Mouse (Mus musculus) megakaryocyte-erythroid progenitor cell, adult 5-6 weeks (primary cell): Measurements from ENCODE around the gene Gm2663. TPM values are rescaled to one million over a fixed set of nuclear protein-coding genes. Genes with fewer than 3 reads are reported as not detected.
"Not testable (repeated sequence)": the region's sequence is repeated elsewhere in the genome, so short reads cannot be mapped to it uniquely, and the experiment has no call there.

Experiments
- ATAC-seq: replicated peaks from 2 replicates; pipeline ENCODE4 v1.8.0; 2016; ENCODE audit warnings: mild to moderate bottlenecking, inconsistent platforms; ENCODE audit not compliant: severe bottlenecking, poor library complexity, low FRiP score, low TSS enrichment
- total RNA-seq, 2 experiments: library from RNA; stranded (forward) in 1 of 2; stranded (reverse) in 1 of 2; fragments of 200-1000, 215-1000 nt in 1 of 2; fragments of >200 nt in 1 of 2; fragmentation: Nextera tagmentation in 1 of 2; gene quantifications; 2 replicates each; pipeline ENCODE4 v1.2.3; 2014 to 2017

Gene Gm2663
- total RNA-seq (2014; fragmentation: Nextera tagmentation) (not detected in 2 replicates), total RNA-seq (2017) (not detected in 2 replicates)

GRCm38 (mm10) chr6:40999379-40999778 is at the start of gene Gm2663:
Gm2663 (minus strand) TSS chr6:40999479.
- not testable (repeated sequence) for ATAC-seq

- no peak for ATAC-seq
These were observed 49.3 kb upstream of the Gm2663 start for GRCm38 (mm10) chr6:41048602-41049001.

- ATAC-seq, result no peak
These were observed 48.7 kb upstream of the Gm2663 start for GRCm38 (mm10) chr6:41047961-41048360.

- no peak for ATAC-seq
These were observed 47.9 kb upstream of the Gm2663 start for GRCm38 (mm10) chr6:41047202-41047601.

GRCm38 (mm10) chr6:41046553-41046952 is 47.3 kb upstream of the Gm2663 start:
- ATAC-seq, result peak; percentile 78; the same call in 1 of the 2 replicates

GRCm38 (mm10) chr6:41044753-41045152 is 45.5 kb upstream of the Gm2663 start:
- no peak for ATAC-seq

GRCm38 (mm10) chr6:41044314-41044713 is 45.0 kb upstream of the Gm2663 start:
- ATAC-seq, result no peak

- ATAC-seq, result no peak
These were observed 36.1 kb upstream of the Gm2663 start, which contains the start of gene 2210010C04Rik for GRCm38 (mm10) chr6:41035409-41035808. 2210010C04Rik (minus strand) TSS chr6:41035509.

- ATAC-seq, result no peak
These were observed 33.5 kb upstream of the Gm2663 start for GRCm38 (mm10) chr6:41032802-41033201.

GRCm38 (mm10) chr6:41032231-41032630 is 33.0 kb upstream of the Gm2663 start:
- ATAC-seq, result no peak

GRCm38 (mm10) chr6:41030821-41031220 is 31.5 kb upstream of the Gm2663 start:
- no peak for ATAC-seq

GRCm38 (mm10) chr6:41027053-41027452 is 27.8 kb upstream of the Gm2663 start:
- ATAC-seq, result no peak

GRCm38 (mm10) chr6:41025873-41026650 is 26.8 kb upstream of the Gm2663 start:
- ATAC-seq, result no peak

GRCm38 (mm10) chr6:41019140-41019539 is 19.9 kb upstream of the Gm2663 start:
- no peak for ATAC-seq

GRCm38 (mm10) chr6:41018629-41019028 is 19.4 kb upstream of the Gm2663 start:
- ATAC-seq, result no peak

GRCm38 (mm10) chr6:41015065-41015464 is 15.8 kb upstream of the Gm2663 start:
- ATAC-seq, result no peak

GRCm38 (mm10) chr6:40964454-40964853 is 34.8 kb downstream of the Gm2663 start, which contains the start of gene 1810009J06Rik:
1810009J06Rik (plus strand) TSS chr6:40964754.
- ATAC-seq, result not testable (repeated sequence)

- no peak for ATAC-seq
These were observed 45.6 kb downstream of the Gm2663 start for GRCm38 (mm10) chr6:40953716-40954115.

GRCm38 (mm10) chr6:40951770-40952169 is 47.5 kb downstream of the Gm2663 start, which contains the start of gene Gm4744:
Gm4744 (minus strand) TSS chr6:40951870.
- no peak for ATAC-seq
